ENCODE assay signal across 9 mouse cellular contexts in the genomic region with DNA sequence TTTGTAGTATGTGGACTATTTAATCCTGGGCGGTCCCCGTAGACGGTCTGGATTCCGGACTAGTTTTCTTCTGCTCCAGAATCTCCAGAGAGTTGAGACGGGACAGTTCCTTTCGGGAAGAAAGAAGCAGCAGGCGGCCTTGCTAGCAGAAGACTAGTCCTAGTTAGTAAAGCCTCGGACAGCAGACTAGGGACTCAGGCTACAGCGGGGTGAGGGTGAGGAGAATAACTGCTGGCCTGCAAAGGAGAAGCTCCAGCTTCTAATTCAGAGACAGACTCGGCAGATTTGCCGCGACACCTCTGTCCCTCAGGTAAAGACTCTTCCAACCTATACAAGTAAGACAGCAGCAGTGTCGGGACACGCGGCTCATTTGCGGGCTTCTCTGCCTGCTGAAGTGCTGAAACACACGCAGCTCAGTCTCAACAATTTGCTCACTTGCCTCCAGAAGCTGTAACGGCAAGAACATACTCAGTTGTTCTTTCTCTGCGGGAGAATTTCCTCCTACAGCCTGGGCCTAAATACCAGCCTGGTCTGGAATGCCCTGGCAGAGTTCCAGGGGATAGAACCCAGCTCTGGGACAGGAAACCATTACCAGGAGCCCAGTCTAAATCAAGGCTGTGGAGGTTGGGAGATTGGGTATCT. TPM values are rescaled to one million over a fixed set of nuclear protein-coding genes. Genes with fewer than 3 reads are reported as not detected.
DNase-seq lines count a peak whose midpoint lies in the region; ATAC-seq and TF ChIP-seq lines count a peak whose summit lies in the region.
"Had no signal": no experiment of that assay in that cellular context is flagged by ENCODE, and none has a peak within 500 bp of the region (broad histone marks: within the 10 kb centered on the region; RNA-seq: fewer than 3 reads in every experiment).

No protein-coding gene starts in this region.

- TF ChIP-seq CTCF in kidney, adult 2 months (conservative IDR thresholded peaks at IDR 0.05; ENCODE audit: insufficient read depth, insufficient read length, low read depth, low read length), result no peak
- TF ChIP-seq CTCF in kidney, postnatal 0 days (IDR thresholded peaks at IDR 0.05; ENCODE audit: low read depth), result no peak

- H3K36me3 ChIP-seq in kidney, adult 2 months (ENCODE audit: control insufficient read depth, insufficient read depth, low read length), result no peaks in the 10 kb centered on the region
- H3K36me3 ChIP-seq in embryonic facial prominence, embryonic 13.5 days, result no peaks in the 10 kb centered on the region
- no peaks in the 10 kb centered on the region for H3K36me3 ChIP-seq in kidney, postnatal 0 days (ENCODE audit: insufficient read depth, low read length)
- H3K36me3 ChIP-seq in neural tube, embryonic 11.5 days (ENCODE audit: control insufficient read depth, insufficient read depth, low read length), result no peaks in the 10 kb centered on the region

- DNase-seq in kidney, adult 2 months, result peak; percentile 25
- DNase-seq in kidney, adult 8-10 months, result no peak
- peak; percentile 26 for DNase-seq in kidney, postnatal 0 days (ENCODE audit: low spot score)
- peak; percentile 29 for DNase-seq in neural tube, embryonic 11.5 days (ENCODE audit: low spot score)
- no peak for DNase-seq in layer of hippocampus, postnatal 36 days
- no peak for DNase-seq in layer of hippocampus, postnatal 14 days (ENCODE audit: low spot score in 2 of 2)
- no peak for DNase-seq in adrenal gland, adult 8-10 months

- H3K9me3 ChIP-seq in embryonic facial prominence, embryonic 13.5 days, result no peaks in the 10 kb centered on the region
- no peaks in the 10 kb centered on the region for H3K9me3 ChIP-seq in kidney, postnatal 0 days (replicated peaks; ENCODE audit: low read length)
- H3K9me3 ChIP-seq in neural tube, embryonic 11.5 days (ENCODE audit: control insufficient read depth, low read length), result no peaks in the 10 kb centered on the region

- peak overlapping the region; percentile 78 for H3K4me2 ChIP-seq in embryonic facial prominence, embryonic 13.5 days
- H3K4me2 ChIP-seq in kidney, postnatal 0 days (ENCODE audit: low read length), result peak overlapping the region; percentile 77
- peak overlapping the region; percentile 56 for H3K4me2 ChIP-seq in neural tube, embryonic 11.5 days (ENCODE audit: low read depth)

- no peaks in the 10 kb centered on the region; the same call in 1 of the 2 replicates for H3K27me3 ChIP-seq in kidney, adult 2 months (replicated peaks; ENCODE audit: control insufficient read depth, insufficient read depth, low read length)
- peaks cover 47% of the 10 kb centered on the region for H3K27me3 ChIP-seq in embryonic facial prominence, embryonic 13.5 days
- no peaks in the 10 kb centered on the region for H3K27me3 ChIP-seq in kidney, postnatal 0 days (ENCODE audit: insufficient read depth, low read length)
- peaks cover 5% of the 10 kb centered on the region; the same call in 1 of the 2 replicates for H3K27me3 ChIP-seq in neural tube, embryonic 11.5 days (ENCODE audit: control insufficient read depth, insufficient read depth, low read length)

- H3K4me3 ChIP-seq in kidney, adult 2 months (ENCODE audit: insufficient read depth, low read depth, low read length), result no peak overlapping the region
- peak overlapping the region; percentile 49 for H3K4me3 ChIP-seq in embryonic facial prominence, embryonic 13.5 days
- peak overlapping the region; percentile 37 for H3K4me3 ChIP-seq in kidney, postnatal 0 days (replicated peaks; ENCODE audit: low read depth, low read length)
- H3K4me3 ChIP-seq in neural tube, embryonic 11.5 days (ENCODE audit: low read depth, low read length), result peak overlapping the region; percentile 38

- TF ChIP-seq POLR2A in kidney, adult 2 months (IDR thresholded peaks at IDR 0.05; ENCODE audit: low read depth, low read length), result no peak

- WGBS in kidney, adult 2 months, result 3% methylated on average over 19 of the region's 19 CpGs
- 1% methylated on average over 19 of the region's 19 CpGs for WGBS in embryonic facial prominence, embryonic 13.5 days
- 2% methylated on average over 19 of the region's 19 CpGs for WGBS in kidney, postnatal 0 days
- 1% methylated on average over 19 of the region's 19 CpGs for WGBS in neural tube, embryonic 11.5 days

- ATAC-seq in embryonic facial prominence, embryonic 13.5 days (ENCODE audit: insufficient number of reproducible peaks, insufficient read depth, low FRiP score, low TSS enrichment, low read depth), result 0 out of 2 replicates have a peak, but pooled peaks have one; percentile 3
- no peak for ATAC-seq in kidney, postnatal 0 days (replicated peaks; ENCODE audit: low FRiP score, low read depth)
- no peak for ATAC-seq in neural tube, embryonic 11.5 days (ENCODE audit: insufficient read depth, low FRiP score, low TSS enrichment)

- H3K4me1 ChIP-seq in kidney, adult 2 months (ENCODE audit: control insufficient read depth, insufficient read depth, low read length), result no peaks in the 10 kb centered on the region
- peaks cover 8% of the 10 kb centered on the region for H3K4me1 ChIP-seq in embryonic facial prominence, embryonic 13.5 days
- H3K4me1 ChIP-seq in kidney, postnatal 0 days (replicated peaks; ENCODE audit: insufficient read depth, low read length), result 0 out of 2 replicates have a peak, but pooled peaks cover 9% of the 10 kb centered on the region
- no peaks in the 10 kb centered on the region; the same call in 1 of the 2 replicates for H3K4me1 ChIP-seq in neural tube, embryonic 11.5 days (ENCODE audit: control insufficient read depth, insufficient read depth, low read length)

- no peak overlapping the region for H3K27ac ChIP-seq in kidney, adult 2 months (ENCODE audit: insufficient read depth, low read depth, low read length)
- H3K27ac ChIP-seq in embryonic facial prominence, embryonic 13.5 days, result no peak overlapping the region
- no peak overlapping the region for H3K27ac ChIP-seq in kidney, postnatal 0 days
- no peak overlapping the region for H3K27ac ChIP-seq in neural tube, embryonic 11.5 days (ENCODE audit: low read depth, low read length)

- peak overlapping the region; percentile 68; the same call in 1 of the 2 replicates for H3K9ac ChIP-seq in embryonic facial prominence, embryonic 13.5 days
- H3K9ac ChIP-seq in kidney, postnatal 0 days (ENCODE audit: low read depth, low read length), result no peak overlapping the region
- H3K9ac ChIP-seq in neural tube, embryonic 11.5 days (ENCODE audit: low read length), result peak overlapping the region; percentile 45

RNA-seq across cellular contexts. Expression of gene Vmn1r223, which starts 39.9 kb away (rescaled TPM):
- polyA plus RNA-seq in kidney, adult 2 months (2012; rRNA removed), result not detected in 2 replicates
- not detected in 2 replicates for polyA plus RNA-seq in embryonic facial prominence, embryonic 13.5 days (2015; fragmentation: Nextera tagmentation; extraction: Ambion mirVana)
- not detected in 2 replicates for polyA plus RNA-seq in kidney, postnatal 0 days (2015; fragmentation: Nextera tagmentation; extraction: Ambion mirVana)
- not detected in 2 replicates for polyA plus RNA-seq in neural tube, embryonic 11.5 days (2014; fragmentation: Nextera tagmentation; extraction: Ambion mirVana)
- total RNA-seq in layer of hippocampus, postnatal 36 days (2021), result not detected
- total RNA-seq in layer of hippocampus, postnatal 14 days (2021), result not detected
- not detected for total RNA-seq in adrenal gland, adult 8-10 months (2022)
- total RNA-seq: layer of hippocampus, postnatal 10 days had no signal

RNA-seq across cellular contexts. Expression of gene Vmn1r222, which starts 51.1 kb away (rescaled TPM):
- polyA plus RNA-seq in kidney, adult 2 months (2012; rRNA removed), result not detected in 2 replicates
- not detected in 2 replicates for polyA plus RNA-seq in embryonic facial prominence, embryonic 13.5 days (2015; fragmentation: Nextera tagmentation; extraction: Ambion mirVana)
- polyA plus RNA-seq in kidney, postnatal 0 days (2015; fragmentation: Nextera tagmentation; extraction: Ambion mirVana), result not detected in 2 replicates
- polyA plus RNA-seq in neural tube, embryonic 11.5 days (2014; fragmentation: Nextera tagmentation; extraction: Ambion mirVana), result not detected in 2 replicates
- not detected for total RNA-seq in layer of hippocampus, postnatal 36 days (2021)
- not detected for total RNA-seq in layer of hippocampus, postnatal 14 days (2021)
- total RNA-seq in adrenal gland, adult 8-10 months (2022), result not detected
- total RNA-seq: layer of hippocampus, postnatal 10 days had no signal

Comparison
In these comparisons a context has a peak if more than half of its experiments do, and no peak if none do; other contexts are left out.
1. DNase-seq: peak in kidney, adult 2 months (single experiment), kidney, postnatal 0 days (single experiment) and neural tube, embryonic 11.5 days (single experiment); none in kidney, adult 8-10 months (0 of 2), layer of hippocampus, postnatal 36 days (0 of 2), layer of hippocampus, postnatal 14 days (0 of 2) and adrenal gland, adult 8-10 months (single experiment).
2. Peak in every context shown above with its lines, with median percentiles within 50 percentile points of each other: H3K4me2 ChIP-seq.